Mouse (Mus musculus): ENCODE measurements around the gene Tspan5. TPM values are rescaled to one million over a fixed set of nuclear protein-coding genes. Genes with fewer than 3 reads are reported as not detected.

Gene Tspan5
- polyA plus RNA-seq, 1 experiment = 22.2 TPM

DNA sequence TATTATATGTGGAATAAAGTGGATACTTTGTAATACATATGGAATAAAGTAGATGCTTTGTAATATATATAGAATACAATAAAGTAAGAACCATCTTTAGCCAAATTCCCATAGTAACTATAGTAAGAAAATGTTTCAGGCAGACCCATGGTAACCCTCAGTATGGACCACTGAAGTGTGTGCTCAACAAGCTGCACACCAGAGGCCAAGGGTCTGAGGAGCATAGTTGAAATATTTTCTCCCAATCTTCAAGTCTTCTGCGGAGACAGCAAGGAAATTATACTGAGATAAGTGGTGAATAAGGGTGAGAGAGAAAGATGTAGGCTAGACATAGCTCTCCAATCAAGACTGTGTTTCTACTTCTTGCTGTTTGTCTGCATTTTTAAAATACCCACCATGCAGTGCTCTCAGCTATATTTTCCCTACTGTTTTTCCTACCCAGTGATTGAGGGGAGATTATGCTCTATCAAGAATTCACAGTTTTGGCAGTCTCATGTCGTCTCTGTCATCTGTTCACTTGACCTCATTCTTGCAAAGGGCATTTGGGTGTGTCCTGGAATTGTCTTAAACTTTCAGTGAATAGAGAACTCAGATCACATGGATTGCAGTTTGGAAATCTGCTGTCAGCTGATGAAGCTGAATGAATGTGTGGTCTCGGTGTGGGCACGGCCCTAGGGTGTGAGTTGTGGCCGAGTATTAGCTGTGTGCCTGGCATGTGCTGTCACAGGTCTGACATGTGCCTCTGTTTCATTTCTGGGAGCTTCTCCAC lies 75.1 kb downstream of the Tspan5 start:
- Histone ChIP-seq H3K4me3 (ENCODE audit: low read depth, low read length) (no peak overlapping the region), H3K4me1 (ENCODE audit: control insufficient read depth, insufficient read depth, low read length) (peaks cover 13% of the 10 kb centered on the region), H3K9ac (ENCODE audit: low read depth, poor library complexity, severe bottlenecking) (no peak overlapping the region), H3K27me3 (ENCODE audit: control insufficient read depth, insufficient read depth, low read length, poor library complexity, severe bottlenecking) (no peaks in the 10 kb centered on the region), H3K36me3 (ENCODE audit: control insufficient read depth, insufficient read depth, low read length, poor library complexity, severe bottlenecking) (no peaks in the 10 kb centered on the region), H3K27ac (ENCODE audit: insufficient read depth, low read length) (no peak overlapping the region), H3K9me3 (replicated peaks; ENCODE audit: control insufficient read depth, insufficient read depth, low read length, poor library complexity, severe bottlenecking) (no peaks in the 10 kb centered on the region)
- no peak for TF ChIP-seq EP300 (IDR thresholded peaks at IDR 0.05; ENCODE audit: insufficient read depth, low read depth, low read length)
- TF ChIP-seq POLR2A (IDR thresholded peaks at IDR 0.05; ENCODE audit: insufficient read depth, low read length) = no peak
- no peak for TF ChIP-seq CTCF (IDR thresholded peaks at IDR 0.05; ENCODE audit: low read depth, low read length)

DNA sequence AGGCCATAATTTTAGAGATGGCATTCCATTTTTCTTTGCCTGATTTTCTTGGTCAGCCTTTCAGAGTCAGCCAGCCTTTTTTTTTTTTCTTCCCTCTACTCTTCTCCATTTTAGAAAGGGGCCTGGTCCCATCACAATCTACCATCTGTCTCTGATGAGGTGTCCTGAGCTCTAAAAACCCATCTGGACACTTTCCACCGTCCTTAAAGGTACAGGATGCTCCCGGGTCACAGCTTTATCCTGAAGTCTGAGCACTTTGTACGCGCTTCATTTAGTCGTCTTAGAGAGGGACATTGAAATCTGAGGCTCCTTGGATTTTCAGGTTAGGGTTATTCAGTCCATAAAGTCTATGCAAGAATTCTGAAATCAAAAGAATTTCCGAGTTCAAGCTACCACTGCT lies 77.9 kb downstream of the Tspan5 start:
- TF ChIP-seq CTCF (IDR thresholded peaks at IDR 0.05; ENCODE audit: low read depth, low read length) = no peak
- no peak for TF ChIP-seq POLR2A (IDR thresholded peaks at IDR 0.05; ENCODE audit: insufficient read depth, low read length)
- Histone ChIP-seq H3K27ac (ENCODE audit: insufficient read depth, low read length) (no peak overlapping the region), H3K4me3 (ENCODE audit: low read depth, low read length) (no peak overlapping the region), H3K9ac (ENCODE audit: low read depth, poor library complexity, severe bottlenecking) (no peak overlapping the region), H3K27me3 (ENCODE audit: control insufficient read depth, insufficient read depth, low read length, poor library complexity, severe bottlenecking) (no peaks in the 10 kb centered on the region), H3K36me3 (ENCODE audit: control insufficient read depth, insufficient read depth, low read length, poor library complexity, severe bottlenecking) (no peaks in the 10 kb centered on the region), H3K9me3 (replicated peaks; ENCODE audit: control insufficient read depth, insufficient read depth, low read length, poor library complexity, severe bottlenecking) (no peaks in the 10 kb centered on the region), H3K4me1 (ENCODE audit: control insufficient read depth, insufficient read depth, low read length) (peaks cover 10% of the 10 kb centered on the region)

DNA sequence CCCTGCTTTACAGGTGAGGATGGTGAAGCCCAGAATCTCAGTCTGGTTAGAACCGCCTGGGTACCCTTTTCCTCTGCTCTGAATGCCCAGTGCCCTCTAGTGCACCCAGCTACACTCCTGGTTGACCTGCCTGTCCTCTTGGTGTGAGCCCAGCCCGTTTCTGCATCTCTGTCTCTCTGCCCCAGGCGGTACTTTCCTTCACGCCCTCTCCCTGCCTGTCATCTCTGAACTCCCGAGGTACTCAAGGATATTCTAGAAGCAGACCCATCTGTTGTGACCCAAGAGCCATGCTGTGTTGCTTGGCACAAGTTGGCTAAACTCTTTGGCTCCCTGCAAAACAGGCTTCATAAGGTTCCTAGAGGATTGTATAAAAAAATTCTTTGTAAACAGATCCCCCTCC lies 78.3 kb downstream of the Tspan5 start:
- Histone ChIP-seq H3K27me3 (ENCODE audit: control insufficient read depth, insufficient read depth, low read length, poor library complexity, severe bottlenecking) (no peaks in the 10 kb centered on the region), H3K9me3 (replicated peaks; ENCODE audit: control insufficient read depth, insufficient read depth, low read length, poor library complexity, severe bottlenecking) (no peaks in the 10 kb centered on the region), H3K9ac (ENCODE audit: low read depth, poor library complexity, severe bottlenecking) (no peak overlapping the region), H3K36me3 (ENCODE audit: control insufficient read depth, insufficient read depth, low read length, poor library complexity, severe bottlenecking) (no peaks in the 10 kb centered on the region), H3K4me1 (ENCODE audit: control insufficient read depth, insufficient read depth, low read length) (peaks cover 9% of the 10 kb centered on the region), H3K4me3 (ENCODE audit: low read depth, low read length) (no peak overlapping the region), H3K27ac (ENCODE audit: insufficient read depth, low read length) (no peak overlapping the region)
- TF ChIP-seq CTCF (IDR thresholded peaks at IDR 0.05; ENCODE audit: low read depth, low read length) (no peak), POLR2A (IDR thresholded peaks at IDR 0.05; ENCODE audit: insufficient read depth, low read length) (no peak), EP300 (IDR thresholded peaks at IDR 0.05; ENCODE audit: insufficient read depth, low read depth, low read length) (no peak)

GRCm38 (mm10) chr3:138821886-138822445 lies 80.0 kb downstream of the Tspan5 start:
- TF ChIP-seq POLR2A (IDR thresholded peaks at IDR 0.05; ENCODE audit: insufficient read depth, low read length) = no peak
- no peak for TF ChIP-seq CTCF (IDR thresholded peaks at IDR 0.05; ENCODE audit: low read depth, low read length)
- TF ChIP-seq EP300 (IDR thresholded peaks at IDR 0.05; ENCODE audit: insufficient read depth, low read depth, low read length) = no peak
- H3K4me1 ChIP-seq (ENCODE audit: control insufficient read depth, insufficient read depth, low read length) = peaks cover 11% of the 10 kb centered on the region
- no peak overlapping the region for H3K27ac ChIP-seq (ENCODE audit: insufficient read depth, low read length)
- H3K36me3 ChIP-seq (ENCODE audit: control insufficient read depth, insufficient read depth, low read length, poor library complexity, severe bottlenecking) = no peaks in the 10 kb centered on the region
- H3K9me3 ChIP-seq (replicated peaks; ENCODE audit: control insufficient read depth, insufficient read depth, low read length, poor library complexity, severe bottlenecking) = no peaks in the 10 kb centered on the region
- no peaks in the 10 kb centered on the region for H3K27me3 ChIP-seq (ENCODE audit: control insufficient read depth, insufficient read depth, low read length, poor library complexity, severe bottlenecking)
- no peak overlapping the region for H3K4me3 ChIP-seq (ENCODE audit: low read depth, low read length)
- no peak overlapping the region for H3K9ac ChIP-seq (ENCODE audit: low read depth, poor library complexity, severe bottlenecking)

- H3K9me3 ChIP-seq (replicated peaks; ENCODE audit: control insufficient read depth, insufficient read depth, low read length, poor library complexity, severe bottlenecking) = no peaks in the 10 kb centered on the region
- TF ChIP-seq CTCF (IDR thresholded peaks at IDR 0.05; ENCODE audit: low read depth, low read length) (no peak), POLR2A (IDR thresholded peaks at IDR 0.05; ENCODE audit: insufficient read depth, low read length) (no peak), EP300 (IDR thresholded peaks at IDR 0.05; ENCODE audit: insufficient read depth, low read depth, low read length) (no peak)
- no peak overlapping the region for H3K27ac ChIP-seq (ENCODE audit: insufficient read depth, low read length)
- H3K4me1 ChIP-seq (ENCODE audit: control insufficient read depth, insufficient read depth, low read length) = peaks cover 10% of the 10 kb centered on the region
- no peak overlapping the region for H3K9ac ChIP-seq (ENCODE audit: low read depth, poor library complexity, severe bottlenecking)
- no peak overlapping the region for H3K4me3 ChIP-seq (ENCODE audit: low read depth, low read length)
- no peaks in the 10 kb centered on the region for H3K27me3 ChIP-seq (ENCODE audit: control insufficient read depth, insufficient read depth, low read length, poor library complexity, severe bottlenecking)
- H3K36me3 ChIP-seq (ENCODE audit: control insufficient read depth, insufficient read depth, low read length, poor library complexity, severe bottlenecking) = no peaks in the 10 kb centered on the region
These were observed 81.9 kb downstream of the Tspan5 start for GRCm38 (mm10) chr3:138823857-138824256.

DNA sequence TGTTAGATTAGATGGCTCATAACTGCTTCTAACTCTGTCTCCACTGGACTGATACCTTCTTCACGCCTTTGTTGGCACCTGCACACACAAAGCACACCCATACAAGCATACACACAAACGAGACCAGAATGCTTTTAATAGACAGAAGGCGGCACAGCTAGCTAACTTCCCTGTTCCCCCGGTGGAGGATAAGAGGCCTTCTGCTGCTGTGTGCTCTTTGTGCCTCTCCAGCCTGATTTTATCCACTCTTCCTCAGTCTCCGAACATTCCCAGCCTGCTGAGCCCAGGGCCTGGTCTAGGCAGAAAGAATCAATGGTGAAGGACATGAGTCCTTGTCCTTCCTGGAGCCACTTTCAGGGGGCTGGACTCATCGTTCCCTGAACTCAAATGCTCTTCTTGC lies 83.3 kb downstream of the Tspan5 start:
- H3K9ac ChIP-seq (ENCODE audit: low read depth, poor library complexity, severe bottlenecking) = no peak overlapping the region
- no peaks in the 10 kb centered on the region for H3K36me3 ChIP-seq (ENCODE audit: control insufficient read depth, insufficient read depth, low read length, poor library complexity, severe bottlenecking)
- H3K27me3 ChIP-seq (ENCODE audit: control insufficient read depth, insufficient read depth, low read length, poor library complexity, severe bottlenecking) = no peaks in the 10 kb centered on the region
- no peak for TF ChIP-seq EP300 (IDR thresholded peaks at IDR 0.05; ENCODE audit: insufficient read depth, low read depth, low read length)
- no peak for TF ChIP-seq POLR2A (IDR thresholded peaks at IDR 0.05; ENCODE audit: insufficient read depth, low read length)
- TF ChIP-seq CTCF (IDR thresholded peaks at IDR 0.05; ENCODE audit: low read depth, low read length) = no peak
- peaks cover 6% of the 10 kb centered on the region for H3K4me1 ChIP-seq (ENCODE audit: control insufficient read depth, insufficient read depth, low read length)
- H3K4me3 ChIP-seq (ENCODE audit: low read depth, low read length) = no peak overlapping the region
- H3K9me3 ChIP-seq (replicated peaks; ENCODE audit: control insufficient read depth, insufficient read depth, low read length, poor library complexity, severe bottlenecking) = no peaks in the 10 kb centered on the region
- no peak overlapping the region for H3K27ac ChIP-seq (ENCODE audit: insufficient read depth, low read length)

Data from ES-Bruce4 (cell line).